Mouse (Mus musculus) kidney, adult 11 months (tissue): ENCODE measurements around the gene Cela3b.
"Not testable (repeated sequence)": the region's sequence is repeated elsewhere in the genome, so short reads cannot be mapped to it uniquely, and the experiment has no call there.

Source experiments
- DNase-seq: peaks from one replicate; pipeline ENCODE4 v3.0.0; 2022

Cela3b gene

GRCm38 (mm10) chr4:137412185-137412709 is 18.1 kb downstream of the Cela3b start:
- not testable (repeated sequence) for DNase-seq

GRCm38 (mm10) chr4:137409691-137410090 is 20.6 kb downstream of the Cela3b start, which contains the start of gene Cela3a:
Gene Cela3a (minus strand): TSS chr4:137409791.
- no peak for DNase-seq

- DNase-seq: no peak
Observed at GRCm38 (mm10) chr4:137405571-137405970, 24.8 kb downstream of the Cela3b start.

GRCm38 (mm10) chr4:137396641-137397525 is 33.5 kb downstream of the Cela3b start:
- DNase-seq: peak; percentile 19

GRCm38 (mm10) chr4:137393378-137394135 is 36.8 kb downstream of the Cela3b start:
- no peak for DNase-seq

- DNase-seq: no peak
Observed at GRCm38 (mm10) chr4:137392874-137393273, 37.5 kb downstream of the Cela3b start.

- DNase-seq: no peak
Observed at GRCm38 (mm10) chr4:137391287-137391686, 39.1 kb downstream of the Cela3b start.

- DNase-seq: no peak
Observed at GRCm38 (mm10) chr4:137390196-137390595, 40.1 kb downstream of the Cela3b start.

GRCm38 (mm10) chr4:137388983-137389382 is 41.4 kb downstream of the Cela3b start:
- peak; percentile 61 for DNase-seq

- DNase-seq: peak; percentile 87
Observed at GRCm38 (mm10) chr4:137388059-137388794, 42.1 kb downstream of the Cela3b start.

- no peak for DNase-seq
Observed at GRCm38 (mm10) chr4:137387482-137388058, 42.8 kb downstream of the Cela3b start.

GRCm38 (mm10) chr4:137380702-137381605 is 49.4 kb downstream of the Cela3b start:
- DNase-seq: no peak

- DNase-seq: no peak
Observed at GRCm38 (mm10) chr4:137379713-137380255, 50.6 kb downstream of the Cela3b start.

- DNase-seq: no peak
Observed at GRCm38 (mm10) chr4:137379085-137379484, 51.3 kb downstream of the Cela3b start.

GRCm38 (mm10) chr4:137377526-137378304 is 52.6 kb downstream of the Cela3b start:
- no peak for DNase-seq

- no peak for DNase-seq
Observed at GRCm38 (mm10) chr4:137376778-137377177, 53.6 kb downstream of the Cela3b start.

GRCm38 (mm10) chr4:137375314-137376278 is 54.7 kb downstream of the Cela3b start:
- DNase-seq: no peak

- no peak for DNase-seq
Observed at GRCm38 (mm10) chr4:137373711-137374110, 56.6 kb downstream of the Cela3b start.
